Mouse (Mus musculus) lung, embryonic 14.5 days (tissue): ENCODE measurements around the gene Birc5. TPM values are rescaled to one million over a fixed set of nuclear protein-coding genes. Genes with fewer than 3 reads are reported as not detected.

ENCODE experiments used
- ATAC-seq: fragments of 200-750 bp; cut with Nextera tagmentation; 2 replicates; pipeline ENCODE4 v1.8.0; 2017; ENCODE audit warnings: mild to moderate bottlenecking, moderate TSS enrichment, moderate library complexity; ENCODE audit not compliant: insufficient read depth
- DNase-seq: peaks from one replicate; pipeline ENCODE4 v3.0.0-alpha.2; 2015
- H3K27ac ChIP-seq: fragments of 300-500 bp; sonication (generic); 2 replicates; pipeline ENCODE4 v1.5.1; 2014; ENCODE audit warnings: low read depth, mild to moderate bottlenecking, moderate library complexity
- H3K27me3 ChIP-seq: fragments of 300-500 bp; sonication (generic); 2 replicates; pipeline ENCODE4 v1.6.1; 2014; ENCODE audit warnings: low read length, control low read depth; ENCODE audit not compliant: insufficient read depth
- H3K36me3 ChIP-seq: fragments of 300-500 bp; sonication (generic); 2 replicates; pipeline ENCODE4 v1.6.1; 2014; ENCODE audit warnings: control low read depth; ENCODE audit not compliant: insufficient read depth
- H3K4me1 ChIP-seq: fragments of 300-500 bp; sonication (generic); 2 replicates; pipeline ENCODE4 v1.6.1; 2014; ENCODE audit warnings: antibody characterized with exemption, control low read depth; ENCODE audit not compliant: insufficient read depth
- H3K4me2 ChIP-seq: fragments of 300-500 bp; sonication (generic); 2 replicates; pipeline ENCODE4 v1.6.1; 2014; ENCODE audit warnings: mild to moderate bottlenecking
- H3K4me3 ChIP-seq: fragments of 300-500 bp; sonication (generic); 2 replicates; pipeline ENCODE4 v1.5.1; 2014; ENCODE audit warnings: low read depth, low read length
- H3K9ac ChIP-seq: fragments of 300-500 bp; sonication (generic); 2 replicates; pipeline ENCODE4 v1.6.1; 2014
- H3K9me3 ChIP-seq: fragments of 300-500 bp; sonication (generic); 2 replicates; pipeline ENCODE4 v1.6.1; 2016; ENCODE audit warnings: low read depth, low read length, control low read depth
- CTCF ChIP-seq: IDR thresholded peaks from 2 replicates; pipeline ENCODE4 v1.5.1; 2016; ENCODE audit warnings: antibody characterized with exemption, low read depth
- WGBS: fragments of 180-500 bp; shearing (Covaris S2); extraction: QIAGEN DNeasy Blood & Tissue Kit; methylation state at CpG from one replicate; pipeline ENCODE4 v1.1.7; 2014; 5-methylcytosine and 5-hydroxymethylcytosine counted together
- polyA plus RNA-seq: library from polyadenylated mRNA; unstranded; fragments of >200 nt; fragmentation: Nextera tagmentation; extraction: Ambion mirVana; gene quantifications from 2 replicates; pipeline ENCODE4 v1.2.1, GENCODE M21; 2014

Gene Birc5
- polyA plus RNA-seq, 1 experiment from 2014 or later = 399 TPM

DNA sequence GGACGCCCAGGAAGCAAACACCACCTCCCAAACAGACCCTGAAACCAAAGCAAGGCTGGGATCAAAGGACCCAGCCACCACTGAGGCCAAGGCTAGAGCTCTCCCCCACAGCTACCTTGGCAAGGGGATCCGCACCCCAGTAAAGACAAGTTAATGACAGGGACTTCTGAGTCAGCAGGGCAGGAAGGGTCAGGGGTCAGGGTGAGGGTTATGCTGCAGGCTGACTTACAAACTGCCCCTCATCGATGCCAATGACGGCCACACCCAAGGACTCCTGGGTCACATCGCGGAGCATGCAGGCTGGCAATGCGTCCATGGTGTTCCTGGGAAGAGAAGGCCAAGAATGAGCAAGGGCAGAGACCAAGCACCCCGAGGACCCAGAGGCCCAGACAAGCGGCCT is 27.2 kb upstream of the Birc5 start:
- no peaks in the 10 kb centered on the region for H3K27me3 ChIP-seq
- no peak overlapping the region for H3K27ac ChIP-seq
- H3K9me3 ChIP-seq = no peaks in the 10 kb centered on the region
- no peak overlapping the region for H3K4me2 ChIP-seq
- no peak for DNase-seq
- no peak overlapping the region for H3K4me3 ChIP-seq
- WGBS = 87% methylated on average over 9 of the region's 9 CpGs
- no peak for ATAC-seq
- no peak for TF ChIP-seq CTCF
- H3K36me3 ChIP-seq = peaks cover 67% of the 10 kb centered on the region
- H3K4me1 ChIP-seq = peaks cover 8% of the 10 kb centered on the region; the same call in 1 of the 2 replicates
- no peak overlapping the region for H3K9ac ChIP-seq

- Histone ChIP-seq H3K4me1 (peaks cover 15% of the 10 kb centered on the region), H3K4me2 (peak overlapping the region; percentile 31; the same call in 1 of the 2 replicates), H3K36me3 (peaks cover 58% of the 10 kb centered on the region), H3K9me3 (no peaks in the 10 kb centered on the region), H3K4me3 (no peak overlapping the region), H3K9ac (0 out of 2 replicates have a peak overlapping the region, but pooled peaks have one; percentile 24), H3K27me3 (no peaks in the 10 kb centered on the region), H3K27ac (peak overlapping the region; percentile 59)
- WGBS = 57% methylated on average over 7 of the region's 7 CpGs
- ATAC-seq (no peak), DNase-seq (peak; percentile 68)
- no peak for TF ChIP-seq CTCF
Observed at GRCm38 (mm10) chr11:117822728-117823241, 26.3 kb upstream of the Birc5 start.

- TF ChIP-seq CTCF = no peak
- no peaks in the 10 kb centered on the region for H3K9me3 ChIP-seq
- peak overlapping the region; percentile 82 for H3K4me2 ChIP-seq
- 0 out of 2 replicates have a peak overlapping the region, but pooled peaks have one; percentile 24 for H3K9ac ChIP-seq
- H3K4me3 ChIP-seq = no peak overlapping the region
- peaks cover 51% of the 10 kb centered on the region for H3K36me3 ChIP-seq
- peak overlapping the region; percentile 59; the same call in 1 of the 2 replicates for H3K27ac ChIP-seq
- ATAC-seq (no peak), DNase-seq (no peak)
- WGBS = 86% methylated on average over 6 of the region's 6 CpGs
- peaks cover 21% of the 10 kb centered on the region for H3K4me1 ChIP-seq
- no peaks in the 10 kb centered on the region for H3K27me3 ChIP-seq
Observed at GRCm38 (mm10) chr11:117823411-117823810, 25.6 kb upstream of the Birc5 start.

DNA sequence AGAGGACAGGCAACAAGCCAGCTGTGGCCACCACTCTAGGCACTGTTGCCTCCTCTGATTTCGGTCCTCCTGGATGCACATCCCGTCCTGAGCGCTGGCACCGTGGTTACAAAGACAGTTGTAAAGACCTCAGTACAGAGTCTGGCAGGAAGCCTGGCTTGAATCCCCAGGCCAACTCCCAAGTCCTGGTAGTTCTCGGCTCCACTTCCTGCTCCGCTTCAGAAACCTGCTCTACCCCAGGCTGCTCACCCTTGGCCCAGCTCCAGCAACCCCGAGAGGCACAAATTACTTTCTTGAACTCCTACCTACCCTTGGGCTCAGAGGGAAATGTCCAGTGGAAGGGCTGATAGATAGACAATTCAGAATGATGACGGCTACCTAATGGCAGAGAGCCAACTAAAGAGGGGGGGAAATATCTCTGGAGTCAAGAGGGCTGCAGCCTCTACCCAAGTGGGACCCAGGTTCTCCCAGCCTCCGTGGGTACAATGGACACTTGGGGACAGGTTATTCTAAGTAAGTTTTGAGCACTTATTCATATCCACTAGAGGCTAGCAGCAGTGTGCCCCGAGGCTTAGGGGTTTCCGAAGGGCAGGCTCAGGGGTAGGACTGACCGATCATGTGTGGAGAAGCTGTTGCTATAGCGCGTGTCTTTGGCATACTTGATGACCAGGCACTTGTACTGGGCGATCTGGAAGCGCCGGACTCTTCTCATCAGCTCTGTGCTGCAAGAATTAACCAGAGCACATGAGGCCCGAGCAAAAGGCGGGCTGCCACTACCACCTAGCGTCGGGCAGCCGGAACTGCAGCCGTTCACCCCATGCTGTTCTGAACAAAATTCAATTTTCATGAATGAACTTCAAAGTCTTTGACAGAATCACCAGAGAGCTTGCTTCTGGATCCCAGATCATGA is 24.7 kb upstream of the Birc5 start:
- Histone ChIP-seq H3K9me3 (no peaks in the 10 kb centered on the region), H3K4me2 (peak overlapping the region; percentile 82), H3K9ac (peak overlapping the region; percentile 81), H3K27ac (peak overlapping the region; percentile 55; the same call in 1 of the 2 replicates), H3K36me3 (peaks cover 42% of the 10 kb centered on the region), H3K4me3 (peak overlapping the region; percentile 66), H3K4me1 (peaks cover 30% of the 10 kb centered on the region), H3K27me3 (no peaks in the 10 kb centered on the region)
- DNase-seq (peak; percentile 94), ATAC-seq (peak; percentile 71)
- WGBS = 14% methylated on average over 23 of the region's 23 CpGs
- peak; percentile 96 for TF ChIP-seq CTCF

GRCm38 (mm10) chr11:117825333-117826101 is 23.5 kb upstream of the Birc5 start, which contains the start of the genes Afmid and Tk1:
Gene Afmid, plus strand, starts transcription at chr11:117825924.
Gene Tk1, minus strand, starts transcription at chr11:117826092.
- TF ChIP-seq CTCF = no peak
- under 1% methylated on average over 34 of the region's 34 CpGs for whole genome bisulfite sequencing
- Histone ChIP-seq H3K9ac (peak within 1 kb of the TSS; percentile 81), H3K4me1 (peaks cover 37% of the 10 kb centered on the region), H3K9me3 (no peaks in the 10 kb centered on the region), H3K4me3 (peak within 1 kb of the TSS; percentile 66), H3K27ac (peak within 1 kb of the TSS; percentile 89), H3K27me3 (no peaks in the 10 kb centered on the region), H3K4me2 (peak within 1 kb of the TSS; percentile 82), H3K36me3 (peaks cover 30% of the 10 kb centered on the region)
- peak; percentile 96 for DNase-seq
- peak; percentile 55 for ATAC-seq

DNA sequence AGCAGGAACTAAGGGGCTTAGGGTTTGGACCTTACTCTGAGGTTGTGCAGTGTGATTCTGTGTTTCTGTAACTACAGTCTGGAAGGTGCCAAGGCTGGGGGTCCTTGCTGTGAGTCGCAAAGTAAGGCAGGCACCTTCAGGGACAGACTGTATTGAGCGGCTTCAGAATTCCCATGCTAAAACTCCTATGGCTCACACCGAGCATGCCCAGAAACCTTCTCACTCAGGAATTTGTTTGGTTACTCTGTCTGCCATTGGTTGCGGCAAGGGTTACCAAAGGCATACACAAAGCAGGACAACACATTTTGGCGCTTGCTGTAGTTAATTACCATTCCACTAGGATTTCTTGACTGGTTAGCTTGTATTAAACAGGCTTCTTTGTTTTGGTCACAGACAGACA is 22.9 kb upstream of the Birc5 start:
- H3K36me3 ChIP-seq = peaks cover 24% of the 10 kb centered on the region

More for the DNA sequence above, 22.9 kb upstream of the Birc5 start:
- Histone ChIP-seq H3K4me2 (peak overlapping the region; percentile 82), H3K27me3 (no peaks in the 10 kb centered on the region), H3K4me3 (peak overlapping the region; percentile 66), H3K4me1 (peaks cover 40% of the 10 kb centered on the region), H3K27ac (peak overlapping the region; percentile 89), H3K9ac (peak overlapping the region; percentile 81), H3K9me3 (no peaks in the 10 kb centered on the region)
- peak; percentile 3; the same call in 1 of the 2 replicates for ATAC-seq
- WGBS = 7% methylated on average over 5 of the region's 5 CpGs
- TF ChIP-seq CTCF = no peak
- peak; percentile 63 for DNase-seq
